Mouse (Mus musculus): ENCODE results near the gene Alkbh1.

The Alkbh1 gene

GRCm38 (mm10) chr12:87381380-87381682, 62.5 kb downstream of the Alkbh1 start:
- DNase-seq (ENCODE audit: low read depth, low spot score), result no peak

- DNase-seq (ENCODE audit: low read depth, low spot score), result no peak
These were observed 63.0 kb downstream of the Alkbh1 start for GRCm38 (mm10) chr12:87380586-87381379.

GRCm38 (mm10) chr12:87379496-87379895, 64.3 kb downstream of the Alkbh1 start:
- DNase-seq (ENCODE audit: low read depth, low spot score), result no peak
